ENCODE assay signal across 12 mouse cellular contexts in the genomic region with DNA sequence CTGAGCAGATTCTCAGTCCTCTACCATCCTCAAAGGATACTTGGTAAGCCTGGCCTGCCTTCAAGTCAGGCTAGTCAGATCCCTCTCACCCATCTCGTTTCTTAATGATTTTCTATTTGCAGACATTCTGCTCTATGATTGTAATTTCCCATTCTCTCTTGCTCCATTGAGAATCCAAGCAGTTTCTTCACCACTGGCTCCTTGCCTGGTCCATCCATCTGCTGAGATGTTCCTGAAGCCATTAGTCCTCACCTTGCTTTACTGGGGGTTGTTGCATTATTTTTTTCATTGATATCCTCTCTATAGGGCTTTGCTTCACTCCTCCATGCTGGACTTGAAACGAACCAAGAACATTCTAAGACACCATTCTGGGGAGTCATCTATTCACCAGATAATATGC.
"Had no signal": no experiment of that assay in that cellular context is flagged by ENCODE, and none has a peak within 500 bp of the region (broad histone marks: within the 10 kb centered on the region; RNA-seq: fewer than 3 reads in every experiment).

No protein-coding gene starts in this region.

- DNase-seq: retina, postnatal 1 day; right cerebral cortex, adult 18-20 months; right cerebral cortex, postnatal 14 days; right cerebral cortex, postnatal 25 days; right cerebral cortex, postnatal 4 days; spleen, adult 18-20 months; thymus, adult 18-20 months; thymus, adult 2 months; thymus, postnatal 14 days; thymus, postnatal 25 days; thymus, postnatal 36 days; thymus, postnatal 4 days had no signal
